Mouse (Mus musculus): ENCODE results near the gene Axin1.
"Not testable (repeated sequence)": the region's sequence is repeated elsewhere in the genome, so short reads cannot be mapped to it uniquely, and the experiment has no call there.

Axin1 gene

DNA sequence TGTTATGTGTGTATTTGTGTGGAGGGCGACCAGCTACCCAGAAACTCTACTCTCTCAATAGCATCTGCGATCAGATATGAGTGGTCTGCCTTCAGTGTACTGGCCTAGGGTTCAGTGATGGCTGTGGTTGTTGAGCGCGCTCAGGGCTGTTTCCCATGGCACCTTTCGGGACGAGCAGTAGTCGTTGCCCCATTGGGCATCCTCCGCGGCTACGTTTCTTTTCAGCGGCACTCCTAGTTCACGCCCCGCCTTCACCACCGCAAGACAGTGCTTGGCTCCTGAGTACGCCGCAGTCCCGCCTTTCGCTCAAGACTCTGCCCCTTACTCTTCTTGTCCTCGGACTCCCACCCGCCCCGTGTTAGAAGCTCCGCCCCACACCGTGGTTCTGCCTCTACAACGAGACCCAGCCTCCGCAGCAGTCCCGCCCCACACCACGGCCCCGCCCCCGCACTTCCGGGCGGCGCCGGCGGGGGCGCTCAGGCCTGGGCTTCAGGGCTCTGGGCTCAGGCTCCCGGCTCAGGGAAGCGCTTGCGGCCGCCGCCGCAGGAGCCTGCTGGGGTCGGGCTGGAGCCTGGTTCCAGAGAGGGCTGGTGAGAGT, at the start of gene Axin1:
TSS of gene Axin1 (plus strand) at position 450 of the 598 bp plus-strand sequence.
- DNase-seq = peak; percentile 95 to 96

DNA sequence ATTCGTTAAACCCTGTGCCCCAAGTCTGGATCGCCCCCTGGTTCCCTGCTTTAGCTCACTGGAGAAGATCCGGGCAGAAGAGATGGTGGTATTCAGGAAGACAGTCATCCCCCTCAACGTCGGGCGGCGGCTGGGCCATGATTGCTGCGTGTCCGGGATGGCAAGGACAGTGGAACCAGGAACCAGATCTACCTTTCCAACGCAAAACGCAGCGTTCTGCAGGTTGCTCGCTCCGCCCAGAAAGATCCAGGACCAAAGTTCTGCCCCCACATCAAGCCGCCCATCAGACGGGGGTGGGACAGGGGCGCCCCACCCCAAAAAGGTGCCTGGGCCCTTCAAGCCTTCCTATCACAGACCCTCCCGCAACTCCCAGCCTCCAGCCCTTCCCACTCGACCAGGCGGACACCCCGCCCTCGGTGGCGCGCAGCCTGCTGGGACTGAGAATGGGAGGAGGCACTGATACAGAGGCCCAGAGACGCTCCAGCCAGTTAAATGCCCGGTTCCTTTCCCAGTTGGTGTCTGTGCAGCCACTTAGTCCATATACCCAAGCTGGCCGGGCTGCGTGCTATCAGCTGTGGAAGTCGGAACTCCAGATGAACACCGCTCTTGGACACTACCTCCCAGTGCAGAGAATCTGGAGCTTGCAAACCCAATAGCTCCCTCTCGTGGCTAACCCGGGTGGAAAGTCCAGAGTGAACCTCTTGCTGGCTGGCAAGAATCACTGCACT, 48.4 kb upstream of the Axin1 start, which contains the start of gene Decr2:
TSS of gene Decr2 (minus strand) at position 433 of the 728 bp plus-strand sequence.
- peak; percentile 94 to 95 for DNase-seq

DNA sequence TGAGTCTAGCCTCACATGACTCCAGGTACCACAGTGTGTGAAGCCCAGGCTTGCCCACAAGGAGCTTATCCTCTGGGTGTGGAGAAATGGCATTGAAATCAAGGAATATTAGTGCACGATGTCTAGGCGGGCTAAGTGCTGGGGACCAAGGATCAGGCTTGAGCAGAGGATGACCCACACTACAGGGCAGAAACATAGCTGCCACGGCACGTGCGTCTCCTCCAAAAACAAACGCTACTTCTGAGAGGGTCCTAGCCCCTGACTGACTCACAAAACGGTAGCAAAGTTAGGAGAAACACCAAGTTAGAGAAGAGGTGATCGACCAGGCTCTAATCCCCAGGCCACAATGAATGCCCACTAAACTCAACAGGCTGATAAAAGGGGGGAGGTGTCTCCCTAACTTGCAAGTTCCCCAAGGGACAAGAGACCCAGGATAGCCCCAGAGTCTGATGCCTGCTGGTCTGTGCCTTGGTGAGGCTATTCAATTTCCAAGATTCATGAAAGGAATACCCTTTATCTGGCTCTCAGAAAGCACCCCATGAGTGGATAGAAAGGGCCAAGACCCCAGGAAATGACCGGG, 43.9 kb upstream of the Axin1 start:
- DNase-seq = no peak

DNA sequence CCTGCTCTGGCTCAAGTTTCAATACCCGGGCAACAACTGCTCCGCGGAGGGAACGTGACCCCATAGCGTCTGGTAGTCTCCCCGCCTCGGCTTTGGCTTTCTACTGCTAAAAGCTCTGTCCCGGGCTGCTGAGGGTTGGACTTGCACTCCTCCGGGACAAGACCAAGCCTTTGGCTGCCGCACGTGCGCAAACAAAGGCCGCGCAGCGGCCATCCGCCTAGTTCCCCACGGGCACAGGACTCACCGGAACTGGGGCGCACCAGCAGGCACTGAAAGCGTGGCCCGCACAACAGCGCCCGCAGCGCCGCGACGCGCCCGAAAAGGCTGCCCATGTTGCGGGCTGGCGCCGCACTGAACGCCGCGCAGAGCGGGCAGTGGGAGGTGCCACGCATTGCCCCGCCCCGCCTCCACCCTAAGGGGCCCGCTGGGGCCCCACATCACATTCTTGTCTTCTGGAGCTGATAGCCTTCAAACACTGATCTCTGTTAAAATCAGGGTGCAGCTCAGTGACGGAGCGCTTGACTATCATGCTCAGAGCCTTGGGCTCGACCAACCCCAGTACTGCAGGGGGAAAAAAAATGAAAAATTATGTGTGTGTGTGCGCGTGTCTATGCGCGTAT, 43.3 kb upstream of the Axin1 start, which contains the start of gene Nme4:
TSS of gene Nme4 (minus strand) at position 482 of the 620 bp plus-strand sequence.
- peak; percentile 69 to 75 for DNase-seq

DNA sequence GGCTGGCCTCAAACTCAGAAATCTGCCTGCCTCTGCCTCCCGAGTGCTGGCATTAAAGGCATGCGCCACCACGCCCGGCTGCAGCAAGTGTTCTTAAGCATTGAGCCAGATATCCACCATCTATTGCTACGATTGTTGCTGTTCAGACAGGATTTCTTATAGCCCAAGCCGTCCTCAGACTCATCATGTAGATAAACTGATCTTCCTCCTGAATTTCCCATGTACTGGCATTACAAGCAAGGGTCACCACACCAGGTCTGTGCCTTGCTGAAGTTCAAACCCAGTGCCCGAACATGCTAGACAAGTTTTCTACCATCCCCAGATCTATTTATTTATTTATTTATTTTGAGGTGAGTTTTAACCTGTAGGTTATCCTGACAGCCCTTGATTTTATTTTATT, 40.0 kb upstream of the Axin1 start:
- no peak for DNase-seq

DNA sequence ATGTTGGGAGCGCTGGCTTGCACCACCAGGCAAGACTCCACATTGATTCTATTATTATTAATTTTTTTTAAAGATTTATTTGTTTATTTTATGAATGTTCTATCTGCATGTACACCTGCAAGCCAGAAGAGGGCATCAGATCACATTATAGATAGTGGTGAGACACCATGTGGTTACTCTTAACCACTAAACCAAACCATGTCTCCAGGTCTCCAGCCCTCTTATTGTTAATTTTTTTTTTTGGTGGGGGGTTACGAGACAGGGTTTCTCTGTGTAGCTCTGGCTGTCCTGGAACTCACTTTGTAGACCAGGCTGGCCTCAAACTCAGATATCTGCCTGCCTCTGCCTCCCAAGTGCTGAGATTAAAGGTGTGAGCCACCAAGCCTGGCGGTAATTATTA, 39.2 kb upstream of the Axin1 start:
- peak in 1 of 2 experiments; percentile 49 for DNase-seq

DNA sequence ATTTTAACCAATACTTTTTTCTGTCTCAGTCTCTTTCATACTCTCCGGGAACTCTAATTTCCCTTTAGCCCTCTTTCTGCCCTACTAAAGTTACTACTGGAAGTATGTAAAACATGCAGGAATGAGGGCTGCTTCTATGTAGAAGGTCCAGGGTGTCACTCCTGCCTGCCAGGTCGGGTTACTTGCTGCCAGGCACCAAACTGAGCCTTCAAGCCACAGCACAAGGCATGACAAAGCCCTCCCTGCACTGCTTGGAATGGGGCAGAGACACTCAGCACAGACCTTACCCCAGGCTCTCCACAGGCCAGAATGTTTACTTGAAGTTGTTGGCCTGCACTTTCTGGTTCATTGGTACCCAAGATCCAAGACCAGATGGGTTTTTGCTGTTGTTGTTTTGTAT, 38.3 kb upstream of the Axin1 start:
- DNase-seq = no peak

DNA sequence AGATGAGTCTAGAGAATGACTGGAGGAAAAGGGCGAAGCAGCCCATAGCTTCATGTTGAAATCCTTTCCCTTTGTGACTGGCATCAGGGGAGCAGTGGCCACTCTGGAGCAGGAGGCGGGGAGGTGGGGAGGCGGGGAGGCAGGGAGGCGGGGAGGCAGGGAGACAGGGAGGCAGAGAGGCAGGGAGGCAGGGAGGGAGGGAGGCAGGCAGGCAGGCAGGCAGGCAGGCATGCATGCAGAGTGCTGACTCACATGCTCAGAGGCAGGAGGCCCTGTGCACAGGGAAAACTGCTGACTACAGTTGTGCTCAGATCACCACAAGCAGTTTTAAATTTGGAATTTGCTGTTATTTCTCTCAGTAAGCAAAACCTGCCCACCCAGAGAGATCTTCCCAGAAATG, 37.0 kb upstream of the Axin1 start:
- no peak for DNase-seq

DNA sequence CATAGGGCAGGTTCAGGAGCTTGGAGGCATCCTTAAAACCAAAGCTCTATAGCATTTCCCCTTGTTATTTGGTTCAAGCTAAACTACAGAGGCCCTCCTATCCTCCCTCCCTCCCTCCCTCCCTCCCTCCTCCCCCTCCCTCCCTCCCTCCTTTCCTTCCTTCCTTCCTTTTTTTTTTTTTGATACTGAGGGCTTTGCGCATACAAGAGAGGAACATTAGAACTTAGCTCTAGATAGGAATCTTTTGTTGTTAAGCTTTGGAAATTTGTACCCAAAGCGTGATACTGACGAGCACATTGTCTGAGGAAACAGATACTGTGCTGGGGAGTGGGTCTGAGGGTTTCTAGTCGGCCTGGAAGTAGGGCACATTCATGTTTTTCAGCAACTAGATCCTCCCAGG, 32.9 kb upstream of the Axin1 start:
- no peak for DNase-seq

DNA sequence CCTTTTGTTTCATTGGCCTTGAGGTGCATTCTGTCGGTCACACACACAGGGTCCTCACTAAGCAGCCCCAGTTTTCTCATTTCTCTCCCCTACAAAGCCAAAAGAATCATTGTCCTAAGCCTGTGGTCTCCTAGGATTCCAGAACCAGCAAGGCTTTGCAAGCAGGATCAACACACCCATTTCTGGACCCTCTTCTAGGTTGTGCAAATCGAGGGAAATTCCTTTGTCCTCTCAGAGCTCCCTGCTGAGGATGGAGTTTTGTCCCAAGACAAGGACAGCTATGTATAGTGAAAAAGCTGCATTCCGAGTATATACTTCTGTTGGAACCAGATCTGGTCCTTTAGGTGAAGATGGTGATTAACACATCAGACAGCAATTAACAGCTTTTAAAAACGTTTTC, 28.3 kb upstream of the Axin1 start:
- DNase-seq = no peak

DNA sequence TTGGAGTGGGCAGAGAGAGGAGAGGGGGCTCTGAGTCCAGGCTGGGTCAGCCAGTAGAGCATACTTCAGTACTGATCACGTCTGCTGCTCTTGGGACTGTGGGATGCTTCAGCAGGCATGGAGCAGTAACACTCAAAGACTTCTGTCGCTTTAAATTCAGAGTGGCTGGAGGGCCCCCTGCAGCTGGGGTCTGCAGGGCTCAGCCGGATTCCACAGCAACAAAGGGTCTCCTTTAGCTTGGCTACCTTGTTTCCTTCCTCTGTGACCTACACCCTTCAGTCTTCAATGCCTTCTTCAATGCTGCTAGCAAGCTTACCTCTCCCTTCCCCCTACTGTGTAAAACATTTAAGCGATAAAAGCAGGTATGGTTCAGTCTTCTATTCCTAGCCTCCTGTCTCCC, 27.5 kb upstream of the Axin1 start:
- DNase-seq = no peak

DNA sequence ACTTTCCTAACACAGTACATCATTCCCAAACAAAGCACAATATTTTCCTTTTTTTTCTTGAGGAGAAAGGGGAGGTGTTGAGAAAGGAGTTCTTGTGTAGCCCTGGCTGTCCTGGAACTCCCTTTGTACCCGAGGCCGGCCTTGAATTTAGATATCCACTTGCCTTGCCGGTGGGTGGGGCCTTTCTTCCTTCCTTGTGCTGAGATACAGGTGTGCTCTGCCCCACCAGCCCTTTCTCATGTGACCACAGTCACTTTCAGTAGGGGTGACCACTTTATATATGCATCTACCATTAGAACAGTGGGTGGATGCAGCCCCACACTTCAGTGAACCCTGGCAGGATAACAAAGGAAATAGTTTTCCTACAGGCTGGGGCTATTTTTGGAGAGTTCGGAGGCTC, 26.8 kb upstream of the Axin1 start:
- DNase-seq = no peak

DNA sequence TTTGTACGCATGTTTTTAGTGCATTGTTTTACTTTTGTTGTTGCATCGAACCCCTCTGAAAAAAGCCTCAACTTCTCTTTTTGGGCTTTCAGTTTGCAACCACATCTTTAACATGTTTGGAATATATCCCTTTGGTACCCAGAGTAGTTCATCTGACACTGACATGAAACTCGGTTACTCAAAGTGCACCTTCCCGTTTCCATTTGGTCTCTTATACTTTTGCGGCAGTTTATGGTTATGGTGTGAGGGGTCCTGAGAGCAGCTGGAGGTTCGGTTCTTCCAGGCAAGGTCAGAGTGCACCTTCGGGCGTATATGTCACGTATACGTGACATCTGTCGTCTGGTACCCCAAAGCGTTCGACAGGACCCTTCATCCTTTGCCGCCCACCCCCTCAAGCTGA, 25.7 kb upstream of the Axin1 start:
- DNase-seq = no peak

DNA sequence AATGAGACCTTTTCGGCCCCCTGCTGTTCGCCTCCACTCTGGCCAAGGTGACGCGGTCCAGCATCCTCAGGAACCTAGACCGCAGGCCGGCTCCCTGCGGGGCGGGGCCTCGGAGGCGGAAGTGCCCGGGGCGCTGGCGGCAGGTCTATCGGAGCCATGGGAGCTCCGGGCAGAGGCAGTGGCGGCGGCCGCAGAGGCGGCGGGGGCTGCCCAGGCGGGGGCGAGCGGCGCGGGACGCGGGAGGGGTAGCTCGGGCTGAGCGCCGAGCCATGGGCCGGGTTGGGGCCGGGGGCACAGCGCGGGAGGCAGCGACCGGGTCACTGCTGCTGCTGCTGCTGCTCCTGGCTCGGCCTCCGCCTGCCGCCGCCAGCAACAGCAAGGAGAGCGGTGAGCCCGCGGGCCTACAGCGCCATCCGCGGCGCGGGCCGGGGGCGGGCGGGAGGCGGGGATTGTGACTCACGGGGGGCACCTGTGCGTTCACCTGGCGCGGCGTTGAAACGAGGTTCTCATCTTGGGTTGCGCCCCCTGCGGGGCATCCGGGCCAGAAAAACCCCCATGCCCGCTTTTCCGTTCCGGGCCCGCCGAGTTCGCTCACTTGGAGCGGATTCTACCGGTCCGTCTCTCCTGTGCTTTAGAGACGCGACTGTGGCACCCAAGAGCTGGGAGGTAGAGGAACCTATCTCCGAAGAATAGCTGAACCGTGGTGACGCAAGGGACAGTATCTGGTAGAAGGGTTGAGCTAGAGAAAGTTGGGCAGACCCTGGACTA, 25.1 kb upstream of the Axin1 start, which contains the start of gene Tmem8:
TSS of gene Tmem8 (plus strand) at position 119 of the 768 bp plus-strand sequence.
- peak; percentile 82 to 83 for DNase-seq

DNA sequence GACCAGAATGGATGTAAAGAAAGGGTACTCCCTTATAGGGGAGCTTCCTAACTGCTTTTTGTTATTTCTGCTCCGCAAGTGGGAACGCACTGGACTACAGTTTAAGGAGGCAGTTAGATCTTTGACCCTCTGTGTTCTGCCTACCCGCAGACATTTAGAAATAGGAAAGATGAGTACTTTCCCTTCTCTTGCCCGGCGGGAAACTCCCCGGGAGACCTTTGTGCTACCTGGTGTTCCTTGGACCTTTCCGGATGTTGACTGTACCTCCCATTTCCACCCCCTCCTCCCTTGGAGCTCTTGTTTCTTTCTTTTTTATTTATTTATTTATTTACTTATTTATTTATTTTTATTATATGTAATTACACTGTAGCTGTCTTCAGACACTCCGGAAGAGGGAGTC, 24.4 kb upstream of the Axin1 start:
- no peak for DNase-seq

DNA sequence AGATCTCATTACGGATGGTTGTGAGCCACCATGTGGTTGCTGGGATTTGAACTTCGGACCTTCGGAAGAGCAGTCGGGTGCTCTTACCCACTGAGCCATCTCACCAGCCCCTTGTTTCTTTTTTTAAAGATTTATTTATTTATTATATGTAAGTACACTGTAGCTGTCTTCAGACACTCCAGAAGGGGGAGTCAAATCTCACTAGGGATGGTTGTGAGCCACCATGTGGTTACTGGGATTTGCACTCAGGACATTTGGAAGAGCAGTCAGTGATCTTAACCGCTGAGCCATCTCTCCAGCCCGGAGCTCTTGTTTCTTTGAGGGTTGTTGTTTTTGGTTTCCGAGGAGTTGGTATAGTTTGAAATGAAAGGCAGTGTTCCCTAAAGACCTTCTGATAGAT, 24.0 kb upstream of the Axin1 start:
- DNase-seq = not testable (repeated sequence)

DNA sequence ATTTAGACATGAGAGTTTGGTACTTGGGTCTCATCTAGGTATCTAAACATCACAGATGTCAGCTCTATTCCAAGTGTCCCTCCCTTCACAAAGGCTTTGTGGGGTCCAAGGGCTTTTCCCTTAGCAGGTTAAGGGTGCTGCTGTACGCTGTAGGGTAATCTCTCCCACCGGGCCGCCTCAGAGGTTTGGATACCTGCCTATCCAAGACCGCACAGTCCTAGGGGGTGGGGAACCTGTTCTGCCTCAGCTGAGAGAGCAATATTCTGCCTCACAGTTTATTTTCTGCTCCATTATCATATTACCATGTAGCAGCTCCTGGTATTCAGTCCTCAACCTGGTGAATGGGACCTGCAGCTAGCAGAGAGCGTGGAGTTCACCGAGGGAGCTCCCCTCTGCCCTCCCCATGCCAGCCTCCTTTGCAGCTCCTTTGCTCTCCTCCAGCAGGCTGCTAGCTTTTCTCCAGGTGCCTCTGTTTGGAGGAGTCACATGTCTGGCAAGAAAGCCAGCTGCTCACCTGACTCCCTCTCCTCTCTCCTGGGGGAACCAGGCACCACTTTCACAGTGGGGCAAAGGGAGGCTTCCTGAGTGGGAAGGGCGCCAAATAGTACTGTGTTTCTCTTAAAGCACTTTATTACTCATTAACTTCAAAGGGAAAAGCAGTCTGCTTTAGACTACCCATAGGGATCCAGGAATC, 23.1 kb upstream of the Axin1 start:
- DNase-seq = no peak

DNA sequence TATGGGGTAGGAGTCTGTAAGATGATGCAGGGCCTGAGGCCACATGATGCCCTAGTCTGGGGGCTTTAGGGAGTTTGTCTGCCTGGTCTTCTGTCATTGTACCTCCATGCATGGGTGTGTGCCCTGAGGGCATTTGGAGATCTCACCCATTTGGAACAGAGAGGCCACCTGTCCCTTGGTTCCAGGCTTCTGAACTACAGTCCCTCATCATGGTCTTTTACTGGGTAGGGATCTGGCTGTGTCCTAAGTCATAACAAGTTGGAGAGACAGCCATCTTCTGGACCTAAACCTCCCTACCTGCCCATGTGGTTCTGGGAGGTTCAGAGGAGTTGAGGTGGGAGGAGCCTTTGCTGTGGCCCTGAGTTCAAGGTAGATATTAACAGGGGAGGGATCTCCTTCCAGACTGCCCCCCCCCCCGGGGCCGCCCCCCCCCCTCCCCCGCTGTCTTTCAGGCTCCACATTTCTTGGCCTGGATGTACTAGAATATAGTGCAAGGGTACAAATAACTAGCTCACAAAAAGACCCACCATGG, 22.5 kb upstream of the Axin1 start:
- no peak for DNase-seq

DNA sequence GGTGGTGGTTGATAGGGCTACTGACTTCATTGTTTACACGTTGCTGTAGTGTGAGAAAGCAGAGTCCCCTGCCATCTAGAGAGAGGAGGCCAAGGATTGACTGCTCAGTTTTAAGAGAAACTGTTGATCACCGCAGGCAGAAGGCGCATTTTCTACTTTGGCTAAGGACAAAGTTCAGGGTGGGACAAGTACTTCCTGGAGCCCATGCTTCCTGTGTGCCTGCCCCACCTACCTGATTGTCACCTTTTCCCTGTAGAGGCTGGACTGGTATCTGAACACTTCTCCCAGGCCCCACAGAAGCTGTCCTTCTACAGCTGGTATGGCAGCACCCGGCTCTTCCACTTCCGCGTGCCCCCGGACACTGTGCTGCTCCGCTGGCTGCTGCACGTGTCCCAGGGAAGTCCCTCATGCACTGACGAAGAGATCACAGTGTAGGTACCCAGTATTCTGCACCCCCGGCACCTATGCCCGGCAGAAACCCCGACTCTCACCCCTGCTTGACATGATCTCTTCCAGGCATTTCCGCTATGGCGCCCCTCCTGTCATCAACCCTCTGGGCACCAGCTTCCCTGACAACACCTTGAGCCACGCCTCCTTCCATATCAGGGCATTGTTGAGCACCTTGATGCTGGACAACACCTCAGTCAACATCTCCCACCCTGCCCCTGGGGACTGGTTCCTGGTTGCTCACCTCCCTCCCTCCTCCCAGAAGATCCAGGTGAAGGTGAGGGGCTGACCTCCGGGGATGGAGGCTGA, 21.8 kb upstream of the Axin1 start:
- DNase-seq = no peak

DNA sequence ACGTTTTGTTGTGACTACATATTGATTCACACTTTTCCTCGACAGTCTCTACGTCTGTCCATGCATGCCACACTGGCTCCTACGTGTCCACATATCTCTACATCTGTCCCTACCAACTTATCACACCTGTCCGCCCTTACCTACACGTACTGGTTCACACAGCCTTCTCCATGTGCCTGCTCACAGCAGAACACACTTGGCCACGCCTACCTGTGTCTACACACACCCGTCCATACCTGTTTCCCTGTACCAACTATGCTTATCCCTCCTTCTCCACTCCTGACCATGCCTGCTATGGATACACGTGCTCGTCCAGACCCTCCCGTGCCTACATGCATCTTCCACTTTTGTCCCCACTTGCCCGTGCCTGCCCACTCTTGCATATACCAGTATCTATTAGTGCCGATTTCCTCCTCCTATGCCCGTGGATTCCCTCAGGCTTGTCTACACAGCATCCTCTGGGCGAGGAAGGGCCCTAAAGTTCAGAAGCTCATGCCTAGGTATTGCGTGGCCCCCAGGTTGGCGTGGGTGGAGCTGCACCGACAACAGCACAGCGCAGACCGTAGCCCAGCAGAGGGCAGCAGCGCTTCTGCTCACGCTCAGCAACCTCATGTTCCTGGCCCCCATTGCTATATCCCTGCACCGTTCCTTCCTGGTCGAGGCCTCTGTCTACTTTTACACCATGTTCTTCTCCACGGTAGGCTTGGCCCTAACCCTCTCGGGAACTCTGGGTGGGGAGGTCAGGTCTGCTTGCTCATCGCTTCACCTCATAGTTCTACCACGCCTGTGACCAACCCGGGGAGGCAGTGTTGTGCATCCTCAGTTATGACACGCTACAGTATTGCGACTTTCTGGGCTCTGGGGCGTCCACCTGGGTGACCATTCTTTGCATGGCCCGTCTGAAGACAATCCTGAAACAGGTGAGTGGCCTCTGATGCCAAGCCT, 18.4 kb upstream of the Axin1 start:
- DNase-seq = peak; percentile 76 to 82
